Mouse (Mus musculus) myocyte (in vitro differentiated cells): ENCODE results near the gene Eefsec. TPM values are rescaled to one million over a fixed set of nuclear protein-coding genes. Genes with fewer than 3 reads are reported as not detected.

Experiments used
- H3K27me3 ChIP-seq: one replicate; pipeline ENCODE4 v1.6.1; 2011; ENCODE audit not compliant: control insufficient read depth, insufficient read depth, insufficient read length
- H3K36me3 ChIP-seq: one replicate; pipeline ENCODE4 v1.6.1; 2011; ENCODE audit not compliant: control insufficient read depth, insufficient read depth
- H3K4me2 ChIP-seq: one replicate; pipeline ENCODE4 v1.6.1; 2011; ENCODE audit warnings: low read depth, control low read depth
- H3K4me3 ChIP-seq: one replicate; pipeline ENCODE4 v1.5.1; 2011; ENCODE audit warnings: mild to moderate bottlenecking, control low read depth, moderate library complexity
- H3K79me2 ChIP-seq: one replicate; pipeline ENCODE4 v1.6.1; 2011; ENCODE audit not compliant: control insufficient read depth, insufficient read depth
- H3ac ChIP-seq: one replicate; pipeline ENCODE4 v1.6.1; 2011; ENCODE audit not compliant: control insufficient read depth, insufficient read length
- CEBPB ChIP-seq: IDR thresholded peaks from 2 replicates; pipeline ENCODE4 v1.6.1; 2011; ENCODE audit warnings: mild to moderate bottlenecking, moderate library complexity; ENCODE audit not compliant: poor library complexity, insufficient read depth, severe bottlenecking
- E2F4 ChIP-seq: IDR thresholded peaks from one replicate; pipeline ENCODE4 v1.6.1; 2011; ENCODE audit warnings: mild to moderate bottlenecking, control low read depth, moderate library complexity; ENCODE audit not compliant: insufficient read depth
- MAX ChIP-seq: IDR thresholded peaks from one replicate; pipeline ENCODE4 v1.6.1; 2011; ENCODE audit warnings: low read depth, mild to moderate bottlenecking, control low read depth
- MYOD1 ChIP-seq, 3 experiments: IDR thresholded peaks; one replicate each; pipeline ENCODE4 v1.6.1; 2011; ENCODE audit warnings: control low read depth in 2 of 3, low read depth in 2 of 3, mild to moderate bottlenecking in 2 of 3, moderate library complexity in 1 of 3; ENCODE audit not compliant: insufficient read length in 2 of 3, control insufficient read depth in 1 of 3
- MYOG ChIP-seq, 3 experiments: IDR thresholded peaks; one replicate each; pipeline ENCODE4 v1.6.1; 2011; ENCODE audit warnings: control low read depth in 2 of 3, low read depth in 2 of 3, mild to moderate bottlenecking in 2 of 3; ENCODE audit not compliant: insufficient read length in 2 of 3, control insufficient read depth in 1 of 3, insufficient read depth in 1 of 3
- POLR2A ChIP-seq: IDR thresholded peaks from one replicate; pipeline ENCODE4 v1.6.1; 2011; ENCODE audit warnings: low read depth, mild to moderate bottlenecking, control low read depth, moderate library complexity; ENCODE audit not compliant: insufficient read length
- POLR2AphosphoS2 ChIP-seq: IDR thresholded peaks from one replicate; pipeline ENCODE4 v1.6.1; 2011; ENCODE audit warnings: low read depth, control low read depth; ENCODE audit not compliant: insufficient read length
- REST ChIP-seq: IDR thresholded peaks from one replicate; pipeline ENCODE4 v1.6.1; 2011; ENCODE audit warnings: mild to moderate bottlenecking, control low read depth, moderate library complexity; ENCODE audit not compliant: insufficient read depth, insufficient read length
- SRF ChIP-seq: IDR thresholded peaks from one replicate; pipeline ENCODE4 v1.6.1; 2011; ENCODE audit warnings: low read depth; ENCODE audit not compliant: control insufficient read depth, insufficient read length
- TCF12 ChIP-seq: IDR thresholded peaks from one replicate; pipeline ENCODE4 v1.6.1; 2011; ENCODE audit warnings: mild to moderate bottlenecking, control low read depth; ENCODE audit not compliant: poor library complexity, insufficient read depth, severe bottlenecking
- TCF3 ChIP-seq: IDR thresholded peaks from one replicate; pipeline ENCODE4 v1.6.1; 2011; ENCODE audit warnings: low read depth, control low read depth; ENCODE audit not compliant: insufficient read length
- USF1 ChIP-seq: IDR thresholded peaks from one replicate; pipeline ENCODE4 v1.6.1; 2011; ENCODE audit warnings: low read depth, mild to moderate bottlenecking, control low read depth, moderate library complexity
- polyA plus RNA-seq: library from polyadenylated mRNA; unstranded; fragments of >200 nt; fragmentation: generic; extraction: Trizol; gene quantifications from one replicate; pipeline ENCODE4 v1.2.1, GENCODE M21; 2012; ENCODE audit warnings: missing spikeins

Eefsec gene
- polyA plus RNA-seq, 1 experiment = 14.5 TPM

DNA sequence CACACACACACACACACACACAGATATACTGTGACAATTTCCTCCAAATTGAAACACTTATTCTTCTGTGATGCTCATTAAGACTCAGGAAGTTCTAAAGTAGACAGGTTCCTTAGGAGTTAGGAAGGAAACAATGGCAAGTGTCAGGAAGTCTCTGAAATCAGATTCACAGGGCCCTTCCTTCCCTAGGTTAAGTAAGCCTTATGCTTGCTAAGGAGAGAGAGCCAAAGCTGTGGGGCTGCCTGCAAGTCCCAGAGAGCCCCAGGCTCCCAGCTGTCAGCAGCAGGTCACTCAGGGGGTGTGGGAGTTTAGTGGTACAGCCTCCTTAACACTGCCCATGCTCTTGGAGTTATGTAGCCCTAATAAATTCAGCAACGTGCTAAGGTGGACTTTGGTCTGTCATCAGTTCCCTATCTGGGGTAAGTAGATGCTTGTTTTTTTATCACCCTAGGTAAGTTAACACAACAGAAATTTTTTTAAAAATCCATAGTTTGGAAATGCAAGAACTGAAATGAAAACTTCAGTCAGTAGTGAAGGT lies 82.8 kb downstream of the Eefsec start:
- Histone ChIP-seq H3K4me2 (no peak overlapping the region), H3K27me3 (no peaks in the 10 kb centered on the region), H3K4me3 (no peak overlapping the region), H3K36me3 (no peaks in the 10 kb centered on the region), H3ac (no peak overlapping the region), H3K79me2 (no peaks in the 10 kb centered on the region)
- TF ChIP-seq MAX (no peak), TCF12 (no peak), POLR2AphosphoS2 (no peak), USF1 (no peak), POLR2A (no peak), SRF (no peak), CEBPB (no peak), MYOD1 (IDR thresholded peaks at IDR 0.05; ENCODE audit: control insufficient read depth in 1 of 3, insufficient read length in 2 of 3, low read depth in 2 of 3) (no peak), REST (no peak), MYOG (IDR thresholded peaks at IDR 0.05; ENCODE audit: control insufficient read depth in 1 of 3, insufficient read depth in 1 of 3, insufficient read length in 2 of 3, low read depth in 2 of 3) (no peak), E2F4 (no peak), TCF3 (no peak)

DNA sequence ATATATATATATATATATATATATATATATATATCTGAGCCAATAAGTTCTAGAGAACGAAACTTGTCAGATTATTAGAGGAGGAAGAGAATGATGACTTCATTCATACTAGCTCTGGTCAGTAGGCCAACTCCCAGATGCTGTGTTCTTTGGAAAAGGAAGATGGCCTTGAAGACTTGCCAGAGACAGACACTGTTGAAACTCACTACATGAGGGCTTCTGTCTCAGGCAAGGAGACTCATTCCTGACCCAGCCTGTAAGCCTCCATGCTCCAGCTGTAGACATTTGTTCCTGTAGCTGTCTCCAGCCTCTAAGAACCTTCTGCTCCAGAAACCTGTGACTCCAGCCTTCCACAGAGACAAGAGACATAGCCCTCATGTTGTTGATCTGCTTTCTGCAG lies 85.2 kb downstream of the Eefsec start:
- no peak for TF ChIP-seq MYOG (IDR thresholded peaks at IDR 0.05; ENCODE audit: control insufficient read depth in 1 of 3, insufficient read depth in 1 of 3, insufficient read length in 2 of 3, low read depth in 2 of 3)
- TF ChIP-seq SRF = no peak
- TF ChIP-seq REST = no peak
- no peak for TF ChIP-seq MAX
- no peak for TF ChIP-seq TCF3
- TF ChIP-seq POLR2AphosphoS2 = no peak
- TF ChIP-seq MYOD1 (IDR thresholded peaks at IDR 0.05; ENCODE audit: control insufficient read depth in 1 of 3, insufficient read length in 2 of 3, low read depth in 2 of 3) = no peak
- TF ChIP-seq CEBPB = no peak
- TF ChIP-seq TCF12 = no peak
- no peak for TF ChIP-seq E2F4
- TF ChIP-seq POLR2A = no peak
- TF ChIP-seq USF1 = no peak
- H3K79me2 ChIP-seq = no peaks in the 10 kb centered on the region

DNA sequence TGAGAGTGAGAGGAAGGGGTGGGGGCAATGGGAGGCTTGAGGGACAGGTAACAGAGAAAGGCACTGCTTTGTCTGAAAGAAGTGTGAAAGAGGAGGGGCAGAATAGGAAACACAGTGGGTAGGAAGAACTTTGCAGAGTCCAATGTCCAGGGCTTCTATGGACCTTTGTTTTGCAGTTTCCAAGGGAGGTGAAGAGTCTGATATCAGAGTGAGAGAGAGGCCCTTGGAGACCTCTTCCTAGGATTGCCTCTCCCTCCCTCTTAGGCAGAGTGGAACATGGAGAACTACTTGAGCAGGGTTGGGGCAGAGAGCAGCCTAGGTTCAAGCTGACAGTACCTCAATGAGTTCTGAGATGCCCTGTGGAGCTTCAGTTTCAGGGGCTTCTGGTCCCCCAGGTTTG lies 88.1 kb downstream of the Eefsec start:
- no peak overlapping the region for H3K4me2 ChIP-seq
- no peak for TF ChIP-seq MYOG (IDR thresholded peaks at IDR 0.05; ENCODE audit: control insufficient read depth in 1 of 3, insufficient read depth in 1 of 3, insufficient read length in 2 of 3, low read depth in 2 of 3)
- TF ChIP-seq POLR2A = no peak
- TF ChIP-seq TCF12 = no peak
- H3K79me2 ChIP-seq = no peaks in the 10 kb centered on the region
- no peaks in the 10 kb centered on the region for H3K27me3 ChIP-seq
- H3K4me3 ChIP-seq = no peak overlapping the region
- H3K36me3 ChIP-seq = no peaks in the 10 kb centered on the region
- H3ac ChIP-seq = no peak overlapping the region

More for the DNA sequence above, 85.2 kb downstream of the Eefsec start:
- Histone ChIP-seq H3K36me3 (no peaks in the 10 kb centered on the region), H3K4me2 (no peak overlapping the region), H3ac (no peak overlapping the region), H3K4me3 (no peak overlapping the region), H3K27me3 (no peaks in the 10 kb centered on the region)

DNA sequence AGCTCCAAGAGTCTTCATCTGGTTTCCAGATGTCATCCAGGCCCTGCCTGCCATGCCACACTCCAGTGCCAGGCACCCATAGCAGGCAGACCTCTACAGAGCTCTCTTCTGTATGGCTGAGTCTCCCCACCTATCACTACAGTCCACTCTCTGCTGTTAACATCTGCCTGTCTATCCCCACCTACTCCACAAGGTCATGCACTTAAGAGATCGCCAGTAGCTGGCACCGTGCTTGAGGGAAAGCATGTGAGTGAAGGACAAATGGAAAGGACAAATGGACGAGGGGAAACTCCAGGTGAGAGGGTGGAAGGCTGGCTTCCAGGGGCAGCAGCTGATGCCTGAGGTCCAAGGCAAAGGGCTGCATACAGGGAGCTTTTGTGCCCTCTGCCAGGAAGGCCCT lies 90.5 kb downstream of the Eefsec start:
- Histone ChIP-seq H3K4me2 (no peak overlapping the region), H3K79me2 (no peaks in the 10 kb centered on the region), H3K4me3 (no peak overlapping the region), H3K27me3 (no peaks in the 10 kb centered on the region), H3ac (no peak overlapping the region), H3K36me3 (no peaks in the 10 kb centered on the region)
- TF ChIP-seq TCF3 (no peak), CEBPB (no peak), SRF (no peak), POLR2A (no peak), MYOD1 (IDR thresholded peaks at IDR 0.05; ENCODE audit: control insufficient read depth in 1 of 3, insufficient read length in 2 of 3, low read depth in 2 of 3) (no peak), USF1 (no peak), TCF12 (no peak), POLR2AphosphoS2 (no peak), MAX (no peak), MYOG (IDR thresholded peaks at IDR 0.05; ENCODE audit: control insufficient read depth in 1 of 3, insufficient read depth in 1 of 3, insufficient read length in 2 of 3, low read depth in 2 of 3) (no peak), E2F4 (no peak), REST (no peak)

DNA sequence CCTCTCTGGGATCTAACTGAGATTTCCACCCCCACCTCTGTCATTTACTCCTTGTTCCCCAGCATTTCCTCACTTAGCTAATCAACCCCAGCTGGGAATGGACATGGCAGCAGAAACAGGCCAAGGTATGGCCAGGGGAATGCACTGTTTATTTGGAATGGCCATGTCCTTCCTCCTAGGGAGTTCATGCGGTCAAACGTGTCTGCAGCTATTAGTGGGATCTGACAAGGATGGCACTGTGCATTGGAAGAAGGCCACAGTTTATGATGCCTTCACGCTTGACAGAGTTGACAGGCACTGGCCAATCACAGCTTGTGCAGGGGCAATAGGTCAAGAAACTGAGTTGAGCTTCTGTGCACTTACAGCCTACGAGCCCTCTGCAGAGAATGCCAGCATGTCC lies 93.8 kb downstream of the Eefsec start:
- Histone ChIP-seq H3ac (no peak overlapping the region), H3K79me2 (no peaks in the 10 kb centered on the region), H3K4me3 (no peak overlapping the region), H3K36me3 (no peaks in the 10 kb centered on the region), H3K27me3 (no peaks in the 10 kb centered on the region), H3K4me2 (no peak overlapping the region)
- TF ChIP-seq REST (no peak), TCF3 (no peak), SRF (no peak), E2F4 (no peak), TCF12 (no peak), POLR2A (no peak), MYOD1 (IDR thresholded peaks at IDR 0.05; ENCODE audit: control insufficient read depth in 1 of 3, insufficient read length in 2 of 3, low read depth in 2 of 3) (no peak), MAX (no peak), CEBPB (no peak), USF1 (no peak), POLR2AphosphoS2 (no peak), MYOG (IDR thresholded peaks at IDR 0.05; ENCODE audit: control insufficient read depth in 1 of 3, insufficient read depth in 1 of 3, insufficient read length in 2 of 3, low read depth in 2 of 3) (no peak)
